Mouse (Mus musculus) lung, postnatal 0 days (tissue): ENCODE data around the gene Dusp10. TPM values are rescaled to one million over a fixed set of nuclear protein-coding genes. Genes with fewer than 3 reads are reported as not detected.

Source experiments
- ATAC-seq: fragments of 200-750 bp; cut with Nextera tagmentation; 2 replicates; pipeline ENCODE4 v1.8.0; 2017; ENCODE audit warnings: moderate library complexity
- DNase-seq: peaks from one replicate; pipeline ENCODE4 v3.0.0-alpha.2; 2016; ENCODE audit warnings: low spot score
- H3K27ac ChIP-seq: fragments of 300-500 bp; sonication (generic); 2 replicates; pipeline ENCODE4 v1.5.1; 2014; ENCODE audit warnings: antibody characterized with exemption, mild to moderate bottlenecking, low read length, mixed read lengths
- H3K27me3 ChIP-seq: fragments of 300-500 bp; sonication (generic); replicated peaks from 2 replicates; pipeline ENCODE4 v1.6.1; 2014; ENCODE audit warnings: low read length, mixed read lengths; ENCODE audit not compliant: insufficient read depth
- H3K36me3 ChIP-seq: fragments of 300-500 bp; sonication (generic); 2 replicates; pipeline ENCODE4 v1.6.1; 2014; ENCODE audit warnings: low read length, mixed read lengths; ENCODE audit not compliant: insufficient read depth
- H3K4me1 ChIP-seq: fragments of 300-500 bp; sonication (generic); 2 replicates; pipeline ENCODE4 v1.6.1; 2014; ENCODE audit warnings: antibody characterized with exemption, low read depth, low read length, mixed read lengths; ENCODE audit not compliant: insufficient read depth
- H3K4me2 ChIP-seq: fragments of 300-500 bp; sonication (generic); replicated peaks from 2 replicates; pipeline ENCODE4 v1.6.1; 2014; ENCODE audit warnings: low read depth, mild to moderate bottlenecking, low read length, moderate library complexity, mixed read lengths
- H3K4me3 ChIP-seq: fragments of 300-500 bp; sonication (generic); 2 replicates; pipeline ENCODE4 v1.5.1; 2014; ENCODE audit warnings: low read depth, low read length
- H3K9ac ChIP-seq: fragments of 300-500 bp; sonication (generic); replicated peaks from 2 replicates; pipeline ENCODE4 v1.6.1; 2014; ENCODE audit warnings: low read depth, mild to moderate bottlenecking
- H3K9me3 ChIP-seq: fragments of 300-500 bp; sonication (generic); 2 replicates; pipeline ENCODE4 v1.6.1; 2016; ENCODE audit warnings: low read length, mixed read lengths
- CTCF ChIP-seq: IDR thresholded peaks from 2 replicates; pipeline ENCODE4 v1.5.1; 2016; ENCODE audit warnings: antibody characterized with exemption, mild to moderate bottlenecking
- EP300 ChIP-seq: IDR thresholded peaks from 2 replicates; pipeline ENCODE4 v1.6.1; 2016; ENCODE audit warnings: antibody characterized with exemption, mild to moderate bottlenecking, control low read depth
- WGBS: fragments of 180-500 bp; shearing (Covaris S2); extraction: QIAGEN DNeasy Blood & Tissue Kit; methylation state at CpG from one replicate; pipeline ENCODE4 v1.1.7; 2014; 5-methylcytosine and 5-hydroxymethylcytosine counted together
- polyA plus RNA-seq: library from polyadenylated mRNA; unstranded; fragments of >200 nt; fragmentation: Nextera tagmentation; extraction: Ambion mirVana; gene quantifications from 2 replicates; pipeline ENCODE4 v1.2.1, GENCODE M21; 2015

Dusp10 gene
- polyA plus RNA-seq, 1 experiment from 2014 or later = 6.7 TPM

DNA sequence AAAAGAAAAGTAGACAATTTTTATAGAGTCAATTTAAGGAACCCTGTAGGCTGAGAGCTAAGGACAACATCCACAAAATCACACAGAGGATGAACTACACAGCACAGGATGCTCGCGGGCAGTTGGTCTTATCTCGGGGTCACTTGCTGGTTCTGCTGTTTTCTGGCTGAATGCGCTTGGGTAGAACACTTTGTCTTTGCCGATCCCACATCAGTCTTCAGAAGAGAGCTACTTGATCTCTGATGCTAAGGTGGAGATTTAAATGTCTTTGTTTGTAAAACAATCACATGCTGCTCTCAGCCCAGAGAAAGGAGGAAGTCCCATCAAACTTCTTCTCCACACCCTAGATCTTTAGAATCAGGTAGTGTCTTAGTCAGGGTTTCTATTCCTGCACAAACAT lies 12.0 kb downstream of the Dusp10 start:
- H3K4me1 ChIP-seq = no peaks in the 10 kb centered on the region
- H3K4me2 ChIP-seq = no peak overlapping the region
- TF ChIP-seq CTCF (no peak), EP300 (no peak)
- H3K36me3 ChIP-seq = no peaks in the 10 kb centered on the region
- H3K9ac ChIP-seq = no peak overlapping the region
- H3K9me3 ChIP-seq = no peaks in the 10 kb centered on the region
- ATAC-seq = no peak
- WGBS = 91% methylated on average over 5 of the region's 5 CpGs
- no peak overlapping the region for H3K27ac ChIP-seq
- no peaks in the 10 kb centered on the region for H3K27me3 ChIP-seq
- no peak overlapping the region for H3K4me3 ChIP-seq
- no peak for DNase-seq

- H3K4me2 ChIP-seq = no peak overlapping the region
- H3K27ac ChIP-seq = no peak overlapping the region
- no peak for TF ChIP-seq CTCF
- no peak for TF ChIP-seq EP300
- no peaks in the 10 kb centered on the region for H3K4me1 ChIP-seq
- no peaks in the 10 kb centered on the region for H3K36me3 ChIP-seq
- no peak overlapping the region for H3K4me3 ChIP-seq
- H3K9ac ChIP-seq = no peak overlapping the region
- H3K27me3 ChIP-seq = no peaks in the 10 kb centered on the region
- no peak for ATAC-seq
- no peak for DNase-seq
- no peaks in the 10 kb centered on the region for H3K9me3 ChIP-seq
- WGBS = 58% methylated on average over 3 of the region's 3 CpGs
Observed at GRCm38 (mm10) chr1:184027039-184027438, 13.9 kb downstream of the Dusp10 start.

- Histone ChIP-seq H3K4me1 (no peaks in the 10 kb centered on the region), H3K4me3 (no peak overlapping the region), H3K4me2 (no peak overlapping the region), H3K9ac (no peak overlapping the region), H3K9me3 (no peaks in the 10 kb centered on the region), H3K27ac (no peak overlapping the region), H3K27me3 (no peaks in the 10 kb centered on the region), H3K36me3 (no peaks in the 10 kb centered on the region)
- no peak for DNase-seq
- TF ChIP-seq CTCF (no peak), EP300 (no peak)
- WGBS = 87% methylated on average over 8 of the region's 8 CpGs
- ATAC-seq = no peak
Observed at GRCm38 (mm10) chr1:184030070-184030802, 17.1 kb downstream of the Dusp10 start.

GRCm38 (mm10) chr1:184032682-184033389 lies 19.7 kb downstream of the Dusp10 start:
- H3K9ac ChIP-seq = peak overlapping the region; percentile 86
- TF ChIP-seq EP300 = no peak
- no peak for TF ChIP-seq CTCF
- peak overlapping the region; percentile 97 for H3K4me2 ChIP-seq
- H3K9me3 ChIP-seq = no peaks in the 10 kb centered on the region
- ATAC-seq = no peak
- no peaks in the 10 kb centered on the region for H3K36me3 ChIP-seq
- no peaks in the 10 kb centered on the region for H3K27me3 ChIP-seq
- H3K4me3 ChIP-seq = peak overlapping the region; percentile 53
- H3K27ac ChIP-seq = peak overlapping the region; percentile 96
- WGBS = 30% methylated on average over 19 of the region's 19 CpGs
- no peak for DNase-seq
- H3K4me1 ChIP-seq = no peaks in the 10 kb centered on the region

GRCm38 (mm10) chr1:184033390-184034010 lies 20.4 kb downstream of the Dusp10 start:
- Histone ChIP-seq H3K36me3 (no peaks in the 10 kb centered on the region), H3K4me3 (peak overlapping the region; percentile 53), H3K9ac (peak overlapping the region; percentile 86), H3K27ac (peak overlapping the region; percentile 96), H3K4me1 (no peaks in the 10 kb centered on the region), H3K9me3 (no peaks in the 10 kb centered on the region), H3K27me3 (no peaks in the 10 kb centered on the region), H3K4me2 (peak overlapping the region; percentile 97)
- peak; percentile 85 for DNase-seq
- under 1% methylated on average over 53 of the region's 63 CpGs for WGBS
- peak; percentile 77 for ATAC-seq
- TF ChIP-seq CTCF = peak; percentile 62
- TF ChIP-seq EP300 = no peak

GRCm38 (mm10) chr1:184034011-184034557 lies 21.0 kb downstream of the Dusp10 start, which contains the start of gene 1700056E22Rik:
Gene 1700056E22Rik, minus strand, starts transcription at chr1:184034301.
- peak; percentile 41 for TF ChIP-seq CTCF
- TF ChIP-seq EP300 = no peak; the same call in 1 of the 2 replicates
- Histone ChIP-seq H3K4me3 (peak within 1 kb of the TSS; percentile 53), H3K9me3 (no peaks in the 10 kb centered on the region), H3K36me3 (no peaks in the 10 kb centered on the region), H3K4me1 (no peaks in the 10 kb centered on the region), H3K9ac (peak within 1 kb of the TSS; percentile 86), H3K4me2 (peak within 1 kb of the TSS; percentile 97), H3K27me3 (no peaks in the 10 kb centered on the region), H3K27ac (peak within 1 kb of the TSS; percentile 96)
- peak; percentile 99 for ATAC-seq
- peak; percentile 100 for DNase-seq
- 0% methylated on average over 38 of the region's 38 CpGs for WGBS
